Mouse (Mus musculus) adrenal gland, postnatal 10 days (tissue): ENCODE data around the gene Limk2. TPM values are rescaled to one million over a fixed set of nuclear protein-coding genes. Genes with fewer than 3 reads are reported as not detected.

Experiments
- DNase-seq: peaks from one replicate; pipeline ENCODE4 v3.0.0; 2021; ENCODE audit warnings: mixed read lengths
- total RNA-seq, 2 experiments: library from RNA; stranded (reverse); gene quantifications; 2 replicates each; pipeline ENCODE4 v1.2.3; 2021

The Limk2 gene
- total RNA-seq, 2 experiments from 2014 or later, result 23.8 to 33.2 TPM

- no peak for DNase-seq
These were observed 7.4 kb upstream of the Limk2 start for GRCm38 (mm10) chr11:3416399-3416798.

GRCm38 (mm10) chr11:3412111-3412510 is 3.1 kb upstream of the Limk2 start:
- no peak for DNase-seq

GRCm38 (mm10) chr11:3408131-3408996 is 625 bp downstream of the Limk2 start:
- peak; percentile 38 for DNase-seq

GRCm38 (mm10) chr11:3404287-3405047 is 4.5 kb downstream of the Limk2 start:
- no peak for DNase-seq

GRCm38 (mm10) chr11:3403024-3403423 is 6.0 kb downstream of the Limk2 start:
- no peak for DNase-seq

- no peak for DNase-seq
These were observed 10.7 kb downstream of the Limk2 start for GRCm38 (mm10) chr11:3398318-3398717.

- no peak for DNase-seq
These were observed 12.4 kb downstream of the Limk2 start for GRCm38 (mm10) chr11:3396562-3396961.

- DNase-seq, result no peak
These were observed 12.9 kb downstream of the Limk2 start for GRCm38 (mm10) chr11:3396091-3396490.

- no peak for DNase-seq
These were observed 14.5 kb downstream of the Limk2 start for GRCm38 (mm10) chr11:3394520-3394919.

GRCm38 (mm10) chr11:3392526-3392925 is 16.5 kb downstream of the Limk2 start:
- no peak for DNase-seq

GRCm38 (mm10) chr11:3390789-3391188 is 18.2 kb downstream of the Limk2 start:
- no peak for DNase-seq

GRCm38 (mm10) chr11:3389996-3390395 is 19.0 kb downstream of the Limk2 start:
- DNase-seq, result no peak

GRCm38 (mm10) chr11:3387482-3388196 is 21.4 kb downstream of the Limk2 start:
- no peak for DNase-seq

- DNase-seq, result peak; percentile 93
These were observed 22.0 kb downstream of the Limk2 start for GRCm38 (mm10) chr11:3386941-3387368.

- DNase-seq, result no peak
These were observed 26.1 kb downstream of the Limk2 start for GRCm38 (mm10) chr11:3382602-3383594.

- DNase-seq, result no peak
These were observed 27.7 kb downstream of the Limk2 start for GRCm38 (mm10) chr11:3381148-3381814.

- DNase-seq, result no peak
These were observed 29.6 kb downstream of the Limk2 start for GRCm38 (mm10) chr11:3379427-3379826.

GRCm38 (mm10) chr11:3374741-3375140 is 34.2 kb downstream of the Limk2 start:
- DNase-seq, result no peak

GRCm38 (mm10) chr11:3374293-3374645 is 34.7 kb downstream of the Limk2 start:
- no peak for DNase-seq

GRCm38 (mm10) chr11:3373591-3374292 is 35.2 kb downstream of the Limk2 start:
- peak; percentile 27 for DNase-seq
